Mouse (Mus musculus) bone marrow macrophage, adult 2 months (primary cell): ENCODE data around the gene Gpr87.

ENCODE experiments used
- CTCF ChIP-seq: IDR thresholded peaks from 2 replicates; pipeline ENCODE4 v1.5.1; 2012; ENCODE audit warnings: low read depth, mild to moderate bottlenecking, low read length, moderate library complexity
- POLR2A ChIP-seq: IDR thresholded peaks from 2 replicates; pipeline ENCODE4 v1.6.1; 2012; ENCODE audit warnings: mild to moderate bottlenecking, low read depth, low read length, borderline replicate concordance

- TF ChIP-seq CTCF (no peak), POLR2A (no peak)
These were observed 24.8 kb downstream of the Gpr87 start for GRCm38 (mm10) chr3:59169921-59170627.
